Mouse (Mus musculus) midbrain, embryonic 10.5 days (tissue): ENCODE measurements at regions not wholly inside any gene's neighbourhood (a gene's known extent, or its start where the extent isn't known, plus 50 kb on each side); places are given as distances from the start of the nearest gene placed in this dataset.

Experiments used
- DNase-seq: peaks from one replicate; pipeline ENCODE4 v3.0.0-alpha.2; 2017; ENCODE audit warnings: low spot score
- H3K27ac ChIP-seq: fragments of 300-500 bp; sonication (generic); replicated peaks from 2 replicates; pipeline ENCODE4 v1.5.1; 2016; ENCODE audit warnings: mild to moderate bottlenecking
- H3K27me3 ChIP-seq: fragments of 300-500 bp; sonication (generic); 2 replicates; pipeline ENCODE4 v1.6.1; 2016; ENCODE audit warnings: low read depth, mild to moderate bottlenecking; ENCODE audit not compliant: poor library complexity, severe bottlenecking
- H3K36me3 ChIP-seq: fragments of 300-500 bp; sonication (generic); 2 replicates; pipeline ENCODE4 v1.6.1; 2016; ENCODE audit warnings: mild to moderate bottlenecking, moderate library complexity
- H3K4me1 ChIP-seq: fragments of 300-500 bp; sonication (generic); 2 replicates; pipeline ENCODE4 v1.6.1; 2016
- H3K4me3 ChIP-seq: fragments of 300-500 bp; sonication (generic); 2 replicates; pipeline ENCODE4 v1.5.1; 2016; ENCODE audit warnings: mild to moderate bottlenecking, moderate library complexity
- H3K9me3 ChIP-seq: fragments of 300-500 bp; sonication (generic); replicated peaks from 2 replicates; pipeline ENCODE4 v1.6.1; 2016; ENCODE audit warnings: mild to moderate bottlenecking
- WGBS: fragments of 180-500 bp; shearing (Covaris S2); methylation state at CpG from one replicate; pipeline ENCODE4 v1.1.7; 2016; 5-methylcytosine and 5-hydroxymethylcytosine counted together

DNA sequence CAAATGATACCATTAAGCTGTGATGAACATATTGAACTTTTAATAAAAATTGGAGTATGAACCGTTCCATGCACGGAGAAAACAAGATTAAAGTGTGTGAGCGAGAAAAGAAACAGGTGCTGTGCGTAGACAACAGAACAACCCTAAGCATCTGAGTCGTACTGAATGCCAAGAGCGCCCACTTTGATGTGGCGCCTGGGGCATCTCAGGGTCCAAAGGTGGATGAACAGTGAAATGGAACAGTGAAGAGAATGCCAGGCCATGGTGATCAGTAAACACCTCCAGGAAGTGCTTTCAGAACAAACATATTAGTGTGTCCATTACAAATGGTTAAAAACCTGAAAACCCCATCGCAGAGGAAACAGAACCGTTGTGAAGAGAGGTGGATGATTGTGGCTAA is 94.0 kb upstream of the Ednrb start:
- Histone ChIP-seq H3K27me3 (no peaks in the 10 kb centered on the region; the same call in 1 of the 2 replicates), H3K4me1 (peaks cover 19% of the 10 kb centered on the region), H3K27ac (no peak overlapping the region), H3K36me3 (no peaks in the 10 kb centered on the region), H3K4me3 (no peak overlapping the region), H3K9me3 (no peaks in the 10 kb centered on the region)
- 96% methylated on average over 9 of the region's 9 CpGs for WGBS
- no peak for DNase-seq

DNA sequence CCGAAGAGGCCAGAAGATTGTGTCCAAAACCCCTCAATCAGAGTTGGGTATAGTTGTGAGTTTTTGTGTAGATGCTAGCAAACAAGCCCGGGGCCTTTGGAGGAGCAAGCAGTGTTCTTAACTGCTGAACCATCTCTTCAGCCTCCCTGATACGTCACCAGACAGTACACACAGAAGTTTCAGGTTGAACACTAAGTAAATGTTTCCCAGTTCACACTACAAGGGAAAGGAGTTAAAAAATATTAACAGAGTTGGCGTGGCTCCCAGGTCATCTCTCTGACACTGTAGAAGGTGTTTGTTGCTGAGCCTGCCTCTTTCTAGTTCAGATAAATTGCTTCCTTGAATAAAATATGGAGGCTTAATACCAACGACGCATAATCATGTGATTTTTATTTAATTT is 93.5 kb upstream of the Ednrb start:
- Histone ChIP-seq H3K27ac (no peak overlapping the region), H3K27me3 (no peaks in the 10 kb centered on the region; the same call in 1 of the 2 replicates), H3K9me3 (no peaks in the 10 kb centered on the region), H3K4me3 (no peak overlapping the region), H3K4me1 (peaks cover 19% of the 10 kb centered on the region), H3K36me3 (no peaks in the 10 kb centered on the region)
- no peak for DNase-seq
- 91% methylated on average over 6 of the region's 6 CpGs for WGBS

DNA sequence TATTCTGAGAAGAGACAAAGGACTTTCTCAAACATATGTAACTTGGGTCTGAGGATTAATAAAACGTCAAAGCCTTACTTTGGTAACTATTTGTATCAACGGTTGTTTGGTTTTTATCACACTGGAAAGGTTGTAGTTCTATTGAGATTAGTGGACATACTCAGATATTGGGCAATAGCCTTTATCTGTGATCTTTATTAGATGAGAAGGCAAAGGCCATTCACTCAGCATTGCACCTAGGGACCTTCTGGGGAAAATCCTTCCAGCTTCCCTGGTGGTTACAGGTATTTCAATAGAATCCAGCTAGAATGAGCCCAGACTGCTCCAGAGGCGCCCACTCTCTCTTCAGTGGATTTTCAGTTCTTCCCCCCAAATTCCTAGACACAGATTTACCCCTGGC is 89.6 kb upstream of the Ednrb start:
- H3K4me3 ChIP-seq, result no peak overlapping the region
- H3K27ac ChIP-seq, result no peak overlapping the region
- 89% methylated on average over 3 of the region's 3 CpGs for WGBS
- H3K36me3 ChIP-seq, result no peaks in the 10 kb centered on the region
- H3K9me3 ChIP-seq, result no peaks in the 10 kb centered on the region
- no peak for DNase-seq
- H3K27me3 ChIP-seq, result no peaks in the 10 kb centered on the region
- no peaks in the 10 kb centered on the region for H3K4me1 ChIP-seq

DNA sequence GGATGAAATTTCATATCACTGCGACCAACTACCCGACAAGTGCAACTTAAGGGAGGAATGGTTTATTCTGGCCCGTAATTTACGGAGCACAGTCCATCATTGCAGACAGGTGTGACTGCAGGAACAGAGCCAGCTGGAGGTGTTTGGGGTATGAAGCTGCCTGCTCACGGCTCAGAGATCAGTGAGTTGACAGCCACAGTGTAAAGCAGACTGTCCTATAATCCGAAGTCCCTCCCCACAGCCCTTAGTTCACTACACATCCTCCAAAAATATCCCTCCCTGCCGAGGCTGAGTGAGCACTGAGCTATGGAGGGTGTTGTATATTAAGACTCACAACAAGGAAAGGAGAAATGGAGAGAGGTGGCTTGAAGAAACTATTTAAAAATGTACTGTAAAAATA is 88.0 kb upstream of the Ednrb start:
- no peak for DNase-seq
- H3K27ac ChIP-seq, result no peak overlapping the region
- no peaks in the 10 kb centered on the region for H3K4me1 ChIP-seq
- no peaks in the 10 kb centered on the region for H3K9me3 ChIP-seq
- H3K36me3 ChIP-seq, result no peaks in the 10 kb centered on the region
- H3K27me3 ChIP-seq, result no peaks in the 10 kb centered on the region
- H3K4me3 ChIP-seq, result no peak overlapping the region
- 87% methylated on average over 7 of the region's 7 CpGs for WGBS

- Histone ChIP-seq H3K36me3 (no peaks in the 10 kb centered on the region), H3K4me3 (no peak overlapping the region), H3K27ac (no peak overlapping the region), H3K27me3 (no peaks in the 10 kb centered on the region), H3K9me3 (no peaks in the 10 kb centered on the region), H3K4me1 (no peaks in the 10 kb centered on the region)
- 92% methylated on average over 11 of the region's 11 CpGs for WGBS
- DNase-seq, result no peak
These were observed 85.6 kb upstream of the Ednrb start for GRCm38 (mm10) chr14:103929734-103930364.

DNA sequence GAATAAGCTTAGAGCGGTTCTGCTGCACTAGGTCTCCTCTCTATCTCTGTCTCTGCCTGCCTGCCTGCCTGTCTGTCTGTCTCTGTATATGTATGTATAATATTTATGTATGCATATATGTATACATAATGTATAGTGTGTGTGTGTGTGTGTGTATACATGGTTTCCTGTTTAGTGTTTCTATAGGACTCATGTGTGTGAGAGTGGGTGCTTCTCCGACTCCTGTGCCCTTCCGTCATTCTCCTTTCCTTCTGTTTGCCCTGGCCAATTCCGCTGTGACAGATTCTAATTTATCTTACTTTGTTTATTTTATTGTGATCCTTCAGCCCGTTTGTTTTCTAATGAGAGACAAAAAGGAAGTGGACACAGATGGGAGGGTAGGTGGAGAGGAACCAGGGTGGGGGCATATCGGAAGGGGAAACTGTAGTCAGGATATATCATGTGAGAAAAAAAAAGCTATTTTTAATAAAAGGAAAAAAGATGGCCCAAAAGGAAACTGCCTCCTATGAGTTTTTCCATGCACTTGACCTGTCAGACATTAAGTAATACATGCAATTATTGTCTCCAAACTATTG is 85.0 kb upstream of the Ednrb start:
- Histone ChIP-seq H3K9me3 (no peaks in the 10 kb centered on the region), H3K27ac (no peak overlapping the region), H3K4me3 (no peak overlapping the region), H3K36me3 (no peaks in the 10 kb centered on the region), H3K4me1 (no peaks in the 10 kb centered on the region), H3K27me3 (no peaks in the 10 kb centered on the region)
- WGBS, result 85% methylated on average over 6 of the region's 6 CpGs
- DNase-seq, result no peak

DNA sequence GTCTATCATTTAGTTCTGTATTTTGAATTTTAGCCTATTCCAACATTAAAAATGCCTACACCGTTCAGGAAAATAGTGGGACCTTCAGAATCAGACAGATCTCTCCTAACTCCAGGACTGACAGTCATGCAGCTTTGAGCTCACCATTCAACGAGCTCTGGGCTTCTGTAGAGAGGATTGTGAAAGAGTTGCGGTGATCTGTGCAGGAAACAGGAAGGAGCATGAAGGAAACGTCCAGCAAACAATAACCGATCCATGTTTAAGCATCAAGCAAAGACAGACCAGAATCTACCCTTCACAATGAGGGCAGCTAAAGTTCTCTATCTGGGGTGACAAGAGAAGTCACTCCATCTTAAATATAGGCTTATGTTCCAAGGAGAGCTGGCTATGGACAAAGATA is 76.0 kb upstream of the Ednrb start:
- no peak for DNase-seq
- H3K4me1 ChIP-seq, result peaks cover 15% of the 10 kb centered on the region
- WGBS, result 79% methylated on average over 5 of the region's 5 CpGs
- H3K36me3 ChIP-seq, result no peaks in the 10 kb centered on the region
- H3K27ac ChIP-seq, result no peak overlapping the region
- H3K27me3 ChIP-seq, result no peaks in the 10 kb centered on the region
- no peak overlapping the region for H3K4me3 ChIP-seq
- no peaks in the 10 kb centered on the region for H3K9me3 ChIP-seq

DNA sequence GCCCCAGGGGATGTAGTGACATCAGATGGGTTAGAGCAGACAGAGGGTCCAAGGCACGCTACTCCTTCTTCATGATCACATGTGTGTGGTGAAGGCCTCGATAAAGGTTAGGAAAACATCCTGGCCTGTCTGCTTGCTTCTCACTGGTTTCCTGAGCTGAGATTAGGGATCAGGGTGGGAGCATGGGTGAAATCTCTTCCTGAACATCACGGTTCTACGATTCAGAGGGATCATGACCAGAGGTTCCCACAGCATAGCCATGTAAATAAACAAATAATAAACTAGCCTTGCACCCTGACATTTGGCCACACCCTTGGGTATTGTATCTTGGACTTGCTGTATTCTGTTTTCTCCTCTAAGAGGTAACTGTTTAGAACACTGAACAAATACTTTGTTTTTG is 75.2 kb upstream of the Ednrb start:
- no peak overlapping the region for H3K4me3 ChIP-seq
- no peaks in the 10 kb centered on the region for H3K27me3 ChIP-seq
- no peak for DNase-seq
- no peaks in the 10 kb centered on the region for H3K36me3 ChIP-seq
- no peaks in the 10 kb centered on the region for H3K9me3 ChIP-seq
- peaks cover 20% of the 10 kb centered on the region for H3K4me1 ChIP-seq
- no peak overlapping the region for H3K27ac ChIP-seq
- WGBS, result 75% methylated on average over 4 of the region's 4 CpGs

DNA sequence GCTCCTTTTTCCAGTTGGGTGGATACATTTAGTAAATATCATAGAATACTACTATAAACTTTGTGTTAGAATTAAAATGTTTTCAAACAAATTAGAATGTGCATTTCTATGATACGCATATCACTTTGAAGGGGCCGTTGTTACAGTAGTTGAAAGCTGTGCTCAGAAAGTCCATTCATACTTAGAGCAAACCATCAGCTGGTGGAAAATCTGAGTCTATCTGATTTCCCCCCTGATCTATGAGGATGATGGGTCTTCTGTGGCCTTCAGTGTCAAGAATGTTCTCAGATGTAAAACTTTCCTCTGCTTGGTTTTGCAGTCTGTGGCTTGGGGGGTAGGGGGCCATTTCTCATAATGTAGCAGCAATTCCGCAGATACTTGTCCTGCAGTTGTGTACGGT is 69.3 kb upstream of the Ednrb start:
- WGBS, result 91% methylated on average over 4 of the region's 4 CpGs
- peaks cover 12% of the 10 kb centered on the region for H3K4me1 ChIP-seq
- H3K27me3 ChIP-seq, result no peaks in the 10 kb centered on the region
- H3K36me3 ChIP-seq, result no peaks in the 10 kb centered on the region
- no peak overlapping the region for H3K27ac ChIP-seq
- DNase-seq, result no peak
- no peak overlapping the region for H3K4me3 ChIP-seq
- H3K9me3 ChIP-seq, result no peaks in the 10 kb centered on the region

DNA sequence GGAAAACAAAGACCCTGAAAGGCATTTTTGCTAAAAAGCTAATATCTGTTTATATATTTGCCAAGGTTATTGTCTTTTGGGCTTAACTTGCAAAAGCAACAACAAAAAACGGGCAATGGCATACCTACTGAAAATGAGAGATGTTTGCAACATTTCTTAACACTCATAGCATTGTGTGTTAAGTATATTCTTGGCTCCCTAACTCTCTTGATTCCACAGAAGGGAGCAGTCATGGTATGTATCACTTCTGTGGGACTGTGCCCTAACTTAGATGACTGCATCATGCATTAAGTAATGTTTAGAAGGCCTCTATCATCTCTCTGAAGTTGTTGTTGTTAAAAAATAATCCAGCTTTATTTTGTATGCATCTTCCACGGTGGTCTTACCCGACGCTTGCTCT is 67.5 kb upstream of the Ednrb start:
- WGBS, result 85% methylated on average over 4 of the region's 4 CpGs

GRCm38 (mm10) chr14:103911280-103911679 is 67.1 kb upstream of the Ednrb start:
- no peak for DNase-seq
- H3K4me3 ChIP-seq, result no peak overlapping the region
- WGBS, result 93% methylated on average over 1 of the region's 1 CpGs
- H3K4me1 ChIP-seq, result peaks cover 12% of the 10 kb centered on the region
- H3K27me3 ChIP-seq, result no peaks in the 10 kb centered on the region
- H3K36me3 ChIP-seq, result no peaks in the 10 kb centered on the region
- H3K9me3 ChIP-seq, result no peaks in the 10 kb centered on the region
- no peak overlapping the region for H3K27ac ChIP-seq

More for the DNA sequence above, 67.5 kb upstream of the Ednrb start:
- H3K27me3 ChIP-seq, result no peaks in the 10 kb centered on the region
- no peak overlapping the region for H3K4me3 ChIP-seq
- no peaks in the 10 kb centered on the region for H3K36me3 ChIP-seq
- H3K4me1 ChIP-seq, result peaks cover 12% of the 10 kb centered on the region
- no peak for DNase-seq
- H3K9me3 ChIP-seq, result no peaks in the 10 kb centered on the region
- no peak overlapping the region for H3K27ac ChIP-seq

- no peak for DNase-seq
- H3K27ac ChIP-seq, result no peak overlapping the region
- H3K36me3 ChIP-seq, result no peaks in the 10 kb centered on the region
- H3K9me3 ChIP-seq, result no peaks in the 10 kb centered on the region
- H3K27me3 ChIP-seq, result no peaks in the 10 kb centered on the region
- H3K4me3 ChIP-seq, result no peak overlapping the region
- whole genome bisulfite sequencing, result 33% methylated on average over 2 of the region's 2 CpGs
- no peaks in the 10 kb centered on the region; the same call in 1 of the 2 replicates for H3K4me1 ChIP-seq
These were observed 62.3 kb upstream of the Ednrb start for GRCm38 (mm10) chr14:103906417-103907070.

DNA sequence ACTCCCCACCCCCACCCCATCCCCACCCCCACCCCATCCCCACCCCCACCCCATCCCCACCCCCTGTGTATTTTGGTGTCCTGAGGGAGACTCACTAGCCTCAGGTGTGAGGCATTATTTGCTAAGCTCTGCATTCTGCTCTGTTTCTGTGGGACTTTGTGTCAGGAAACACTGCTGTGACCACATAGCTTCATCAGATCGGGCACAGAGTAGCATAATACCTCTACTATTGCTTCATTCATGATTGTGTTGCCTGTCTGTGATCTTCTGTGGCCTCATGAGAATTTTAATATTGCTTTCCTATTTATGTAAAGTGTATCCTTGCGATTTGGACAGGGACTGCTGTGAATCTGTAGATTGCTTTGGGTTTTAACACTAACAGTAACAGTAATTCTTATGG is 56.6 kb upstream of the Ednrb start:
- no peaks in the 10 kb centered on the region for H3K27me3 ChIP-seq

More for the DNA sequence above, 56.6 kb upstream of the Ednrb start:
- Histone ChIP-seq H3K4me1 (peaks cover 40% of the 10 kb centered on the region), H3K36me3 (no peaks in the 10 kb centered on the region), H3K4me3 (no peak overlapping the region), H3K9me3 (no peaks in the 10 kb centered on the region), H3K27ac (peak overlapping the region; percentile 89)
- DNase-seq, result no peak
- WGBS, result 73% methylated on average over 2 of the region's 2 CpGs
